In genomic region chr11:51951861-51952420, GRCm38 (mm10) we compare ENCODE assay signal across 17 mouse cellular contexts. TPM values are rescaled to one million over a fixed set of nuclear protein-coding genes. Genes with fewer than 3 reads are reported as not detected.
A peak's percentile ranks its signal among the peaks of the same experiment; 100 is the strongest.
DNase-seq lines count a peak whose midpoint lies in the region; ATAC-seq and TF ChIP-seq lines count a peak whose summit lies in the region.
"Had no signal": no experiment of that assay in that cellular context is flagged by ENCODE, and none has a peak within 500 bp of the region (broad histone marks: within the 10 kb centered on the region; RNA-seq: fewer than 3 reads in every experiment).

No protein-coding gene starts in this region.

- H3K4me1 ChIP-seq in kidney, embryonic 15.5 days: peaks cover 3% of the 10 kb centered on the region; the same call in 1 of the 2 replicates
- H3K4me1 ChIP-seq in kidney, embryonic 14.5 days (ENCODE audit: control insufficient read depth, insufficient read depth, low read length): no peaks in the 10 kb centered on the region
- H3K4me1 ChIP-seq in embryonic fibroblast, embryonic 13.5 days (ENCODE audit: control insufficient read depth, insufficient read depth, low read length): peaks cover 6% of the 10 kb centered on the region
- H3K4me1 ChIP-seq: forebrain, embryonic 13.5 days; intestine, embryonic 15.5 days; limb, embryonic 12.5 days; lung, embryonic 15.5 days had no signal

- H3K27ac ChIP-seq in kidney, embryonic 15.5 days: peak overlapping the region; percentile 45; the same call in 1 of the 2 replicates
- no peak overlapping the region for H3K27ac ChIP-seq in kidney, embryonic 14.5 days (ENCODE audit: low read depth, low read length)
- peak overlapping the region; percentile 38; the same call in 1 of the 2 replicates for H3K27ac ChIP-seq in embryonic fibroblast, embryonic 13.5 days (ENCODE audit: insufficient read depth, low read length)
- H3K27ac ChIP-seq: forebrain, embryonic 13.5 days; heart, embryonic 15.5 days; intestine, embryonic 15.5 days; limb, embryonic 12.5 days; liver, embryonic 13.5 days; lung, embryonic 15.5 days had no signal

- 51% methylated on average over 5 of the region's 5 CpGs for WGBS in kidney, embryonic 15.5 days
- 53% methylated on average over 5 of the region's 5 CpGs for WGBS in kidney, embryonic 14.5 days

- no peak overlapping the region for H3K4me2 ChIP-seq in kidney, embryonic 15.5 days
- H3K4me2 ChIP-seq in kidney, embryonic 14.5 days (replicated peaks; ENCODE audit: low read depth, low read length): no peak overlapping the region
- H3K4me2 ChIP-seq: forebrain, embryonic 13.5 days; heart, embryonic 15.5 days; intestine, embryonic 15.5 days; limb, embryonic 12.5 days; liver, embryonic 13.5 days; lung, embryonic 15.5 days had no signal

- H3K36me3 ChIP-seq in kidney, embryonic 15.5 days: no peaks in the 10 kb centered on the region
- H3K36me3 ChIP-seq in kidney, embryonic 14.5 days (ENCODE audit: control insufficient read depth, insufficient read depth, low read length): no peaks in the 10 kb centered on the region
- H3K36me3 ChIP-seq: heart, embryonic 15.5 days; intestine, embryonic 15.5 days; limb, embryonic 12.5 days; liver, embryonic 13.5 days; lung, embryonic 15.5 days had no signal

- H3K9ac ChIP-seq in kidney, embryonic 15.5 days: no peak overlapping the region
- H3K9ac ChIP-seq in kidney, embryonic 14.5 days (ENCODE audit: low read depth, low read length): no peak overlapping the region
- H3K9ac ChIP-seq: forebrain, embryonic 13.5 days; heart, embryonic 15.5 days; intestine, embryonic 15.5 days; limb, embryonic 12.5 days; liver, embryonic 13.5 days; lung, embryonic 15.5 days had no signal

- no peak for TF ChIP-seq CTCF in embryonic fibroblast, embryonic 13.5 days (IDR thresholded peaks at IDR 0.05; ENCODE audit: borderline replicate concordance, insufficient read depth, low read length)

- H3K9me3 ChIP-seq in kidney, embryonic 15.5 days (replicated peaks): no peaks in the 10 kb centered on the region
- H3K9me3 ChIP-seq in kidney, embryonic 14.5 days (ENCODE audit: control insufficient read depth, low read length): no peaks in the 10 kb centered on the region
- H3K9me3 ChIP-seq: forebrain, embryonic 13.5 days; heart, embryonic 15.5 days; intestine, embryonic 15.5 days; limb, embryonic 12.5 days; liver, embryonic 13.5 days; lung, embryonic 15.5 days had no signal

- no peak for ATAC-seq in kidney, embryonic 15.5 days (replicated peaks; ENCODE audit: low FRiP score)
- no peak for ATAC-seq in kidney, embryonic 14.5 days (ENCODE audit: low FRiP score, low TSS enrichment)
- ATAC-seq in megakaryocyte-erythroid progenitor cell, adult 5-6 weeks (replicated peaks; ENCODE audit: low FRiP score, low TSS enrichment, poor library complexity, severe bottlenecking): peak; percentile 52; the same call in 1 of the 2 replicates
- ATAC-seq: forebrain, embryonic 13.5 days; intestine, embryonic 15.5 days; Patski had no signal

- H3K27me3 ChIP-seq in kidney, embryonic 15.5 days: no peaks in the 10 kb centered on the region
- no peaks in the 10 kb centered on the region for H3K27me3 ChIP-seq in kidney, embryonic 14.5 days (ENCODE audit: control insufficient read depth, insufficient read depth, low read length)
- H3K27me3 ChIP-seq: forebrain, embryonic 13.5 days; heart, embryonic 15.5 days; intestine, embryonic 15.5 days; limb, embryonic 12.5 days; liver, embryonic 13.5 days; lung, embryonic 15.5 days; Patski had no signal

- no peak for TF ChIP-seq POLR2A in embryonic fibroblast, embryonic 13.5 days (IDR thresholded peaks at IDR 0.05; ENCODE audit: low read depth, low read length)

- peak; percentile 25 for DNase-seq in ES-CJ7 (ENCODE audit: low read depth, low spot score)
- DNase-seq in Muller cell, postnatal 12 days (ENCODE audit: inconsistent ontology term): no peak
- DNase-seq in layer of hippocampus, postnatal 14 days (ENCODE audit: low spot score in 2 of 2): no peak
- DNase-seq: cerebellum, adult 9-11 months; liver, embryonic 13.5 days; midbrain, embryonic 14.5 days; retina, postnatal 1 day had no signal

- no peak overlapping the region for H3K4me3 ChIP-seq in kidney, embryonic 15.5 days (replicated peaks)
- no peak overlapping the region for H3K4me3 ChIP-seq in kidney, embryonic 14.5 days (ENCODE audit: low read length)
- no peak overlapping the region for H3K4me3 ChIP-seq in embryonic fibroblast, embryonic 13.5 days (ENCODE audit: insufficient read depth, low read length)
- H3K4me3 ChIP-seq: forebrain, embryonic 13.5 days; heart, embryonic 15.5 days; intestine, embryonic 15.5 days; limb, embryonic 12.5 days; liver, embryonic 13.5 days; lung, embryonic 15.5 days had no signal

RNA-seq across cellular contexts. Expression of gene Cdkn2aipnl, which starts 15.5 kb away (rescaled TPM):
- 95.7 and 96.9 TPM in 2 replicates for polyA plus RNA-seq in kidney, embryonic 15.5 days (2015; fragmentation: Nextera tagmentation; extraction: Ambion mirVana)
- polyA plus RNA-seq in kidney, embryonic 14.5 days (2014; fragmentation: Nextera tagmentation; extraction: Ambion mirVana): 87.9 and 104 TPM in 2 replicates
- polyA plus RNA-seq in embryonic fibroblast, embryonic 13.5 days (2011; ENCODE audit: insufficient read length, low read depth, missing spikeins): 18.0 and 28.1 TPM in 2 replicates
- 73.1 and 95.6 TPM in 2 replicates for total RNA-seq in megakaryocyte-erythroid progenitor cell, adult 5-6 weeks (2014; fragmentation: Nextera tagmentation)
- 69.1 and 94.7 TPM in 2 replicates for total RNA-seq in megakaryocyte-erythroid progenitor cell, adult 5-6 weeks (2017)
- total RNA-seq in layer of hippocampus, postnatal 14 days (2021): 10 to 100 TPM; 28.7 to 33.7 TPM

RNA-seq across cellular contexts. Expression of gene Ube2b, which starts 48.6 kb away (rescaled TPM):
- polyA plus RNA-seq in kidney, embryonic 15.5 days (2015; fragmentation: Nextera tagmentation; extraction: Ambion mirVana): 211 and 228 TPM in 2 replicates
- 149 and 215 TPM in 2 replicates for polyA plus RNA-seq in kidney, embryonic 14.5 days (2014; fragmentation: Nextera tagmentation; extraction: Ambion mirVana)
- polyA plus RNA-seq in embryonic fibroblast, embryonic 13.5 days (2011; ENCODE audit: insufficient read length, low read depth, missing spikeins): 165 and 168 TPM in 2 replicates
- 30.7 and 51.1 TPM in 2 replicates for total RNA-seq in megakaryocyte-erythroid progenitor cell, adult 5-6 weeks (2014; fragmentation: Nextera tagmentation)
- 37.5 and 105 TPM in 2 replicates for total RNA-seq in megakaryocyte-erythroid progenitor cell, adult 5-6 weeks (2017)
- 100 to 1,000 TPM; 166 to 171 TPM for total RNA-seq in layer of hippocampus, postnatal 14 days (2021)

RNA-seq across cellular contexts. Expression of gene Cdkl3, which starts 52.1 kb away (rescaled TPM):
- polyA plus RNA-seq in kidney, embryonic 15.5 days (2015; fragmentation: Nextera tagmentation; extraction: Ambion mirVana): 8.4 and 8.7 TPM in 2 replicates
- polyA plus RNA-seq in kidney, embryonic 14.5 days (2014; fragmentation: Nextera tagmentation; extraction: Ambion mirVana): 9.7 and 10.1 TPM in 2 replicates
- 8.8 and 11.7 TPM in 2 replicates for polyA plus RNA-seq in embryonic fibroblast, embryonic 13.5 days (2011; ENCODE audit: insufficient read length, low read depth, missing spikeins)
- 4.8 and 9.5 TPM in 2 replicates for total RNA-seq in megakaryocyte-erythroid progenitor cell, adult 5-6 weeks (2014; fragmentation: Nextera tagmentation)
- 1.5 and 11.8 TPM in 2 replicates for total RNA-seq in megakaryocyte-erythroid progenitor cell, adult 5-6 weeks (2017)
- total RNA-seq in layer of hippocampus, postnatal 14 days (2021): 10 to 100 TPM; 20.4 to 20.8 TPM
